Mouse (Mus musculus): ENCODE measurements at regions not wholly inside any gene's neighbourhood (a gene's known extent, or its start where the extent isn't known, plus 50 kb on each side); places are given as distances from the start of the nearest gene placed in this dataset.

DNA sequence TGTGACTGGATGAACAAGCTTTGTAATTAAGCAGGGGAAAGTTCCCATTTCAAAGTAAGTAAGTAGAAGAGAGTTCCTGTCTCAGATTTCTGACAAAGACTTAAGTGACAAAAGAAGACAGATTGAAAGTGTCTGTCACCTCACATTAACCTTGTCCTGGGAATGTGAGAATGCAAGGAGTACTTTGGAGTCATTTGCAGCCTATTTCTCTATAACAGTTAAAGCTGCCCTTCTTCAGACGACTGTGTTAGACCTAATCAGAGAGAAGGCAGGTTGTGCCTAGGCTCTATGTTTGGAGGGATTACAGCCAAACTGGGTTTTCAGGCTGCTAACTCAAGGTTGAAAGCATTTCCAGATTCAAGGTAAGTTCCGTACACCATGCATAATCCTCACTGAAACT lies 446.5 kb downstream of the Pdgfc start:
- DNase-seq: no peak

DNA sequence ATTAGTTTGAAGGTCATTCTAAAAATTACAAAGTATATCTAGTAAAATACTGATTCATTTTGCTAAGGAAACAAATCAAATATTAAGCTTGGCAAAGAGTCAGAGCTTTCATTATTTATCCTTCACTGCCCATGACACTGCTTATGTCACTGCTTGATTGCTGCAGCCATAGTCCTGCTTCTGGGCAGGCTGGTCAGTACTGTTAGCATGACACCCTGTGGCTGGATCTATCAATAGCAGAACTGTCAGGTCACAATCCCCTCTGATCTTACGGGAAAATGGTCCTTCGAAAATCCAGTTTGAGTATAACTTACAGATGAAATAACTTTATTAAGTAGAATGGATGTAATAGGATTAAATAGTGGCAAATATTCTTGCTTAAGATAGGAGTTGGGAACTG lies 447.1 kb downstream of the Pdgfc start:
- DNase-seq: no peak

DNA sequence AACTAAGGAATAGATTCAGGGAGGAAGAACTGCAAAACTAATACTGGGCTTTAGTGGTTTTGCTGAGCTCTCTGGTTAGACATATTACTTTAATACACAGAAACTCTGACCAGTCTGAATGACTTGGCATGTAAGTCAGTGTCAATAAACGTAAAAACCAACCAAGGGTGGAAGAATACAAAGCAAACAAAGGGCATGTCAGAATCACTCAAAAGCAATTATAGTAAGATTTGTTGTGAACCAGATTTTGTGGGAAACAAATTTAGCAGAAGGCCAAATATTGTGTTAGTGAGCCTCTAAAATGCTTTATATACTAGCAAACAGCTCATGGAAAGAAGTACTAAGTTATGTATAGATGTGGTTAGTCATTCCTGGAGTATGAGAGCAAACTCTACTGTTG lies 427.1 kb upstream of the Ctso start:
- no peak for DNase-seq

GRCm38 (mm10) chr3:81508611-81509010 lies 423.8 kb upstream of the Ctso start:
- no peak for DNase-seq

DNA sequence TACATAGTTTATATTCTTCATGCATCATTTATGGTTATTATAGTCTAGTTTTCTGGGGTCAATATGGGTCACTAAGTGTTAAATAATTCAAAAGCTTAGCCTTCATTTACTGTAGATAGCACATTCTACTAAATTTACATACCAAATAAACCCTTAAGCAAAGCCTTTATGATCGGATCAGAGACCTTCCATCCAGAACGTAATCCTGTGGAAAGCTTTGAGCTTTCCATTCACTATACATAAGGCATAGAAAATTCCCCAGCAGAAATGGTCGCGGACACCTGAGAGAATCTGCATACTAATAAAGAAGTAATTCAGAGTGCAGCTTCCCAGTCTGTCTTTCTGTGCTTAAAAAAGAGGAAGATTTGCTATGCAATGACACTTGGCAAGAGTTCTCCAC lies 410.6 kb upstream of the Ctso start:
- DNase-seq: no peak

- no peak for DNase-seq
Measured at GRCm38 (mm10) chr3:81530872-81531271, 401.5 kb upstream of the Ctso start.

DNA sequence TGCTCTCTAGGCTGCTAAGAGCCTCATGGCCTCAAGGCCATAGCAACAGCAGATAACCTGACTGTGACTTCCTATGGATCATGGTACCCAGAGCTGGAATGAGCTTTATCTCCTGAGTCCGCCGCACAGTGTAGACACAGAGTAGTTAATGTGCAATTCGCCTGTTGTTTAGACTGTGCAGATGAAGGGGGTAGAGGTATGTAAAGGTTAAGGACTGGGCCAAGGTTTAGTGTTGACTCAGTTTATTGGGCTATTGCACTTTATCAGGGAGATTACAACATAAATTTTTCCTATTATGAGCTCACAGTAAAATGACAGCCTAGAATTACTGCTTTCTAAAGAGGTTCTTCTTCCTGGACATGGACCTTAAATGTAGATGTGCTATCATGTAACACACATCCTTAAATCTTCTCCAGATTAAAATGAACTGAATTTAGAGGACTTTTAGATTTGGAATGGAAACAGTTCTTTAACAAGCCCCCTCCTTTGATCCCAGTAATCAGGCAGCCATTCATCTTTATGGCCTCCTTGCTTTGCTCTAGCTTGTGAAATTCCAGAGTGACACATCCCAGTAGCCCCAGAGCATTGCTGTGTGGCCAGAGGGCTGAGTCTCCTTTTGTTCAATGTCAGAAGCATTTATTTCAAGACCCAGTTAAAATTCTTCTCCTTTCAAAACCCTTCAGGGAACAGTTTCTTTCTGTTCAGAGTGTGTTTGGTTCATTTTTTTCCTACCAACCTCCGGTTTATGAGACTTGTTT lies 396.8 kb upstream of the Ctso start:
- no peak for DNase-seq

GRCm38 (mm10) chr3:81554773-81555172 lies 377.6 kb upstream of the Ctso start:
- DNase-seq: no peak

DNA sequence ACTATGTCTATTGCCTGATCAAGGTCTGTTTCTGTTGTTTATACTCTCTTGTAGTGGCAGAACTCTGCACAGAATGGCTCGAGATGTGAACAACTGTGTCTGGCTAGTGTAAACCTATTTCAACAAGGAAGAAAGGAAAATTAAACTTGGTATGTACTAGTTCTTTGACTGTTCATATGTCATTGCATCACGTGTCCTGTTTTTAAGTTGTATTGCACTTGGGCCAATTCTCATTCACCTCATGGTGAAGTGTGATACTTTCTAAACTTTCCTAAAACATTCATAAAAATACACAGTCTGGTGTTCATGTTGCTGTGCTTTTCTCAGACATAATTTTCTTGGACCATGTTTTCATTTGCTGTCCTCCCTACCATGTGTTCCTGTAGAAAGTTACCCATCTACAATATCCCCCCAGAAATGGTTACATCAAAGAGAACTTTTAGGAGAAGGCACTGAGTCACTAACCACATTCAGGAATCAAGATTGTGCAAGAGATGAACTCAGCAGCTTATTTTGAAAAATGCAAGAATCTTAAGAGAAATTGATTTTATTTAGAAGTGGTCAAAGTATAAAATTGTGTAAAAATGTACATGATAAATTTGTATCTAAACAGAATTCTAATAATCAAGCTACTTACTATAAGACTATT lies 369.7 kb upstream of the Ctso start:
- no peak for DNase-seq

- peak; percentile 88 for DNase-seq
Measured at GRCm38 (mm10) chr3:81563858-81564756, 368.3 kb upstream of the Ctso start.

GRCm38 (mm10) chr3:81564757-81565063 lies 367.7 kb upstream of the Ctso start:
- DNase-seq: no peak

- no peak for DNase-seq
Measured at GRCm38 (mm10) chr3:81583387-81584027, 348.9 kb upstream of the Ctso start.

GRCm38 (mm10) chr3:81589109-81589508 lies 343.3 kb upstream of the Ctso start:
- no peak for DNase-seq

GRCm38 (mm10) chr3:81629157-81629556 lies 303.2 kb upstream of the Ctso start:
- no peak for DNase-seq

DNA sequence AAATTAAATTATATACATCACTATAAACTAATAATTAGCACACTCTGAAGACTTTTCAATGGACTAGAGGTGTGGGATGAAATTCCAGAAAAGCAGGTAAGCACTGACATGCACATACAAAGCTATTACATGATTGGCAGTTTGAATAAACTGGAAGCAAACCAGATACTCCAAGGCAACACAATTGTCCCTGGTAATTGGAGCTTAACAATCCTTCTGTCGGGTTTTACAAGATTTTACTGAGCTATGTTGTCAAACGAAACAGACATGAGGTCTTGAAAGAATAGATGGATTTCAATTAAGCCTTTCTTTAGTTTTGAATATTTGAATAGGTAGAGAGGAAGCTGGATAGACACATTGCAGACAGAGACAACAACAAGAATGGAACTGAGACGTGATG lies 273.9 kb upstream of the Ctso start:
- DNase-seq: no peak

DNA sequence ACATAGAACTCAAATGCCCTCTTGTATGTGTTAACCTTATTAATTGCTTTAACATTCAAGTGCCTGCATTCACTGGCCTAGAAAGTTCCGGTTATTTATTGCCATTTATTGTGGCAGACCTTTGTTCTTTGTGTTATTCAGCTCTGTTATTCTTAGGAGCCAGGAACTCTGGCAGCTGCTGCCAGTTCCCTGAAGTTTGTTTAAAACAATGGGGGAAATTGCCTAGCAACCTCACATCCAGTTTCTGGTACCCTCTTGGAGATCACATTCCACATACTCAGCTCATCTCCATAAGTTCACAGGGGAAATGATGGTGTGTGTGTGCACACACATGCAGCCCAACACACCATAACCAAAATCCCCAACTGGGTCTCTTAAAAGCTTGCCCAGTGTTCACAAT lies 270.8 kb upstream of the Ctso start:
- no peak for DNase-seq

- DNase-seq: no peak
Measured at GRCm38 (mm10) chr3:81666262-81666661, 266.1 kb upstream of the Ctso start.

DNA sequence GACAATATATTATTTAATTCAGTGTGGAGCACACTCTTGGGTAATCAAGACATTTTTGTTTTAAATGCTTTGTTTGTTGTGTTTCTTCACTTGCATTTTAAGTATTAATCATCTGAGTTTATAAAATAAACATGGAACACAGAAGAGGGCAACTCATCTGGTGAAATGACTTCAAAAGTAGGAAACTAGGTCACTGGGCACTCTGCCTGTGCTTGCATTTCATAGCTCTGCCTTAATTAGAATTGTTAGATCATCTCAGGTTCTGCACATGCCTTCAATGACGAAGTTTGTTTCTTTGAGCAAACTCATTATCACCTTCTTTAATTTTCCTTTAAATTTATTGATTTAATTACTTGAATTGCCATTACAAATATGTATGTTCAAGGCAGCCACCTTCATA lies 255.8 kb upstream of the Ctso start:
- no peak for DNase-seq

DNA sequence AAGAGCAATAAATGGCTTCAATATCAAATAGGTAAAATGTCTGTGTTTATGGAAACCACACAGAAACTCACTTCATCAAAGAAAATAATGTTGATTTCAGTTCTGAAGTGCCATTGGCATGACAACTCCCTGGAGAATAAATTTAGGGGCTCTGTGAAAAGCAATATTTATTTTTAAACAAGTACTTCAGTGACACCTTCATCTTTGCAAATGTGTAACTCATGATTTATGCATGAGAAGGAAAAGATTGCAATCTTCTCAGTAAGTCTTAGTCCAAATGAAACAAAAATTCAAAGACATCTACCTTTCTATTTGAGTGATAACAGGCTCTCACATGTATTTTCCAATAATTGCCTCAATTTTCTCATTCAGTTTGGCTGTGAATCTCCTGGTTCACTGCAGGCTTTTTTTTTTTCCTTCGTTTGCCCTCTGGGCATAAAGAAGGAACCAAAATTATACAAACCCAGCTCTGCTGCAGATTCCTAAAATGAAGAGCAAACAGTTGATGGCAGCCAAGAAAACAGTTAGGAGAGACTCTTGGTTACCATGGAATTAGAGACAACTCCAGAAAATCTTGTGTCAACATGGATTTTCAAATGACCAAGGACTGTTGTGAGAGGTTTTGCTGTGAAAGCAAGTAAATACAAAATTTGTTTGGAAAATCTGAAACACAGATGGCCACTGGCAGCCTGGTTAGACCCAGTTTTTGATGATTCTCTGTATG lies 230.3 kb upstream of the Ctso start:
- no peak for DNase-seq

GRCm38 (mm10) chr3:81718911-81719310 lies 213.5 kb upstream of the Ctso start:
- DNase-seq: no peak

DNA sequence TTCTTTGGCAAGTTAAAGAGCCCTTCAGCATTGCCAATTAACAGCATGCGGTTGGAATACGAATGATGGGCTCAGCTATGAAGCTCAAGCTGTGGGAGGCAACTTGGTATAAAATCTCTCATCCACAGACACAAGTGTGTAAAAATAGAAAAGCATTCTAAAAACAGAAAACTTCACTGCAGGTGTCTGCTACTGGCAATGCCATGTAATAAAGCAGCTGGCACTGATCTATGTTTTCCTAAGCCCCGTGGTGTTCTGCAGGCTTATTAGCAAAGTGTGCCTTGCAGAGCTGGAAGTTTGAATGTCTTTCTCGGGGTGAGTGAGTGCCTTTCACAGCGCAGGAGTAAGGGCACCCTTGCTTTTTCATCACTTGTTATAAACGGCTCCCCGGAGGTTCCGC lies 196.9 kb upstream of the Ctso start:
- no peak for DNase-seq

- DNase-seq: no peak
Measured at GRCm38 (mm10) chr3:81736838-81737237, 195.6 kb upstream of the Ctso start.

GRCm38 (mm10) chr3:81742124-81742523 lies 190.3 kb upstream of the Ctso start:
- no peak for DNase-seq

All from heart, adult 11 months (tissue).